Mouse (Mus musculus) brain, embryonic 14.5 days (tissue): ENCODE measurements around the gene Pkm. TPM values are rescaled to one million over a fixed set of nuclear protein-coding genes. Genes with fewer than 3 reads are reported as not detected.

ENCODE experiments used
- DNase-seq: peaks from one replicate; pipeline ENCODE4 v3.0.0-alpha.2; 2011; ENCODE audit warnings: low read depth
- CTCF ChIP-seq: fragments of 200-500 bp; IDR thresholded peaks from 2 replicates; pipeline ENCODE4 v1.5.1; 2012; ENCODE audit warnings: inconsistent platforms, mild to moderate bottlenecking, moderate library complexity, borderline replicate concordance; ENCODE audit not compliant: insufficient read depth, insufficient read length; ENCODE audit errors: extremely low read depth
- POLR2A ChIP-seq: fragments of 200-500 bp; IDR thresholded peaks from 2 replicates; pipeline ENCODE4 v1.6.1; 2012; ENCODE audit warnings: mild to moderate bottlenecking, inconsistent platforms, borderline replicate concordance; ENCODE audit not compliant: poor library complexity, insufficient read depth, insufficient read length, severe bottlenecking; ENCODE audit errors: extremely low read depth
- polyA plus RNA-seq: library from polyadenylated mRNA; depleted of rRNA; stranded (reverse); fragments of >200 nt; gene quantifications from 2 replicates; pipeline ENCODE4 v1.2.3, GENCODE M21; 2012; rRNA removed

Pkm gene
- polyA plus RNA-seq, 1 experiment, result 1,073 TPM

DNA sequence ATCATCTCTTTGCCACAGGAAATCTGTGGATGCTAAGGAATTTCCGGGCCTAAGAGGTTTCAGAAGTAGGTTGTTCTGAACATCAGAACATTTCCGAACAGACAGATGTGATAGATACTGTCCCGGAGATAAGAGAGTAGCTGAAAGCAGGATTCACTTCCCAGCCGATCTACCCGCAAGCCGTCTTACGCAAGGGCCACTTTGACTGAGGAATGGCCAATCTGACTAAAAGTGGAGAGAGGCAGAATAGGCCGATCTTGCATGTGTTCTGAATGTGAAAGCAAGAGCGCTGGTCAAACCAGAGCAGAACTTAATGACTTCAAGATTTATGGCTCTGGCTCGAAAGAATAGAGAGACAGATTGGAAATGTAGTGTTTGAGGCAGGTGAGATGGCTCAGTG lies 69.3 kb downstream of the Pkm start:
- DNase-seq, result no peak
- no peak for TF ChIP-seq CTCF
- TF ChIP-seq POLR2A, result no peak

DNA sequence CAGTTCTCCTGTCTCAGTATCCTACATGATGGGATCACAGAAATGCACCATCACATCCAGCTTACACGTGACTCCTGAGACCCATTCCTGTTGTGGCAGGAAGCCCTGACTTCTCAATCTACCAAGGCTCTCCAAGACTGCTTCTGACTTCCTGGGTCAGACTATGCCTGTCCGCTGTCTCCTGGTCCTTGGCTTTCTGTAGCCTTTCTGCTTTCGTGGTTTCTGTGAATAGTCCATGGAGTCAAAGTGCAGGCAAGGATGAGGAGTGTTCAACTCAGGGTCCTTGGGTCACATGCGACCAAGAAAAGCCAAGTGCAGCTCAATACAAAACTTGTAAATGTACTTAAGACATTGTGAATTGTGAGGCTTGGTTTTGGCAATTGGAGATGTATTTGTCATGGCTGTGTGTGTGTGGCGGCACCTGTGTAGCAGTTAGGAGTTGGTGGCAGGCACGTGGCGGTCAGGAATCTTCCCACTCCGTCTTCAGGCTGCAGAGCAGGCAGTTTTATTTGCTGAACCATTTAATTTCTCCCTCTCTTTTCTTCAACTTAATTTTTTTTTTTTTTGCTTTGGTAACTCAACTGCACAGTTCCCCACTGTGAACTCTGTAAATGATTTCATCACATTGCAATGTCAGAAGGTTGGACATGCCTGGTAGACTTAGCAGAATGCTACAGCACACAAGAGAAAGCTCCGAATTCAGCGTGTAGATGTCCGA lies 71.6 kb downstream of the Pkm start:
- DNase-seq, result no peak
- TF ChIP-seq CTCF, result no peak

Other genes starting within 250 kb of the Pkm start
- gene Arih1, start 169.8 kb upstream of the Pkm start, polyA plus RNA-seq, result 59.6 and 73.7 TPM in 2 replicates
- gene Hexa, start 116.8 kb upstream of the Pkm start, polyA plus RNA-seq, result 45.2 and 52.9 TPM in 2 replicates
- 0.14 and 0.26 TPM in 2 replicates for gene Tmem202, start 116.5 kb upstream of the Pkm start, polyA plus RNA-seq
- gene Celf6, start 78.5 kb upstream of the Pkm start, polyA plus RNA-seq, result 21.3 and 28.3 TPM in 2 replicates
- gene Parp6, start 39.1 kb upstream of the Pkm start, polyA plus RNA-seq, result 179 and 187 TPM in 2 replicates
- 7.6 and 8.8 TPM in 2 replicates for gene Gramd2, start 23.8 kb downstream of the Pkm start, polyA plus RNA-seq
- gene Senp8, start 94.3 kb downstream of the Pkm start, polyA plus RNA-seq, result 7.5 and 8.7 TPM in 2 replicates
- gene Myo9a, start 94.5 kb downstream of the Pkm start, polyA plus RNA-seq, result 18.7 and 26.6 TPM in 2 replicates